Mouse (Mus musculus): ENCODE measurements at regions not wholly inside any gene's neighbourhood (a gene's known extent, or its start where the extent isn't known, plus 50 kb on each side); places are given as distances from the start of the nearest gene placed in this dataset.

DNA sequence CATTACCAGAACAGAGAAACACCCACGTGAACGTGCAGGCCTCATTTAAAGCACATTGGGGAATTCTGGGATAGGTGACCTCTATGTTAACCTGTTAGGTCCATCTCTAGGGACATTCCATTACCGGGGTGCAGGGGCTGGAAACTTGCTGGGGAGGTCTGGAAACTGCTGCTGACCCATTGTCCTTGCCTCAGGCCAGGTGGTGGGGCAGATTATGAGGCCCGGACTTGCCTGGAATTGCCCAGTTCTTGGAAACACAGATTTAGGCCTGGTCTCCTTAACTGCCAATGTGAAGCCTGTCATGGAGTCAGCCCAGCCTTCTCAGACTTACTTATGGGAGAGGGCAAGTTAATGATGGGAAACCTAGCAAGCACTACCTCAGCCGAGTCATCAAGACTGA lies 175.3 kb upstream of the Klf7 start:
- CTCF ChIA-PET, result no interaction called here

DNA sequence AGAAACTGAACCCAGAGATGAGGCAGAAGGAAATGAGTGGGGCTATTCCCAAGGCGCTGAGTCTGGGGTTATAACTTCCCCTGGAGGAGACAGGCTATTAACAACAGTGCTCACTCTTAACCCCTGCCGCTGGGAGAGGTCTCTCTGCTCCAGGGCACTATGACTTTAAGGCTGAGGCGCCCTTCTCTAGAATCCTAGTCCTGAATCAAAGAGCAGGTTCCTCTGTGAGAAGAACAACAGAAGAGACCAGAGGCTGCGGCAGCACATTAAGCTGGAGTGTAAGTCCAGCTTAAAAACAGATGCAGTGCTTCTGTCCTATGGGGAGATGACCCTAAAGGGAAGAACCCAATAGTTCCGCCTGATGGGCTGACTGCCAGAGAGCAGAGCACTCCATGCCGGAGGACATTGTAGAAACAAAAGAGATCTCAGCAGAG lies 173.4 kb upstream of the Klf7 start:
- CTCF ChIA-PET, result no interaction called here

DNA sequence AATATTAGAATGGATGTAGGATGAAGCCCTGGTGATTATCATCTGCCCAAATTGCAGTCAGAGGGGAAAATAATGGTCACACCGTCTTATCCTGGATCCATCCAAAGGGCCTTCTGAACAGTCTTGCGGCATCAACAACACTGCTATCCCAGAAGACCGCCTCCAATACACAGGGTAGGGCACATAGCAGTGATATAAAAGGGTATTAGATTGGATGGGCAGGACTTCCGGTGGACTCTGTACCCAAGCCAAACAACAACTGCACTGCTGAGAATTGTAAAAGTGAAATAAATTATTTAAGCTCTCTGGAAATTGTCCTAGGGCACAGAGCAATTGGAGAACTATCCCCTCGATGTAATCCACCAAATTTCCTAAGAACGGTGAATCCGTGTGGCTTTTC lies 173.0 kb upstream of the Klf7 start:
- CTCF ChIA-PET, result no interaction called here

DNA sequence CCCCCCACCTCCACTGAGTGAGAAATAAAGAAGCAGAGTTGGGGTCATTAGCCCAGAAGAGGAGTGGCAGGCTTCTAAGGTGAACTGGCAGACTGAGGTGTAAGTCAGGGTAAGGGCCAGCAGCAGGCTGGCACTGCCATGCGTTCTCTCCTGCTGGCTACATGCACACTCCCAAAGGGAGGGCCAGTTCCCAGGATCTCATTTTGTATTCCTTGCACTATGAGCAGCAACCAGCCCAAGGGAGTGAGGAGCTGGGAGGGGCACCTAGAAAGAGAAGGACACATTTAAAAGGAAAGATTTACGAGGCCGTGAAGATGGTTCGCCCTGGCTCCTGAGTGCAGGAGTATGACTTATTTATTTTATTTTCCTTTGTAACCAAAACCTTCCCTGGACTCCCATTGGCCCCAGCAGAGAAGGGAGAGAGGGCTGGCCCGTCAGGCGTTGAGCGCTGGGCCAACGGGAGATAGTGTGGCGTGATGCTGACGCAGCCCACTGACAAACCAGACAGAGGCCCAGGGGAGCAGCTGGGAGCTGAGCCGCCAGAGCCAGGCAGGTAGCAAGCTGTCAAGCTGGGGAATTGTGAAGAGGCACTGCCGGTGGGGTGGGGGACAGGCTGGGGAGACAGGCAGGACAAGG lies 166.8 kb upstream of the Klf7 start:
- CTCF ChIA-PET, result interaction anchor here (0.6 kb wide), 1 partner anchor 145 kb away, joined by 3 read pairs; no protein-coding TSS in a partner anchor

DNA sequence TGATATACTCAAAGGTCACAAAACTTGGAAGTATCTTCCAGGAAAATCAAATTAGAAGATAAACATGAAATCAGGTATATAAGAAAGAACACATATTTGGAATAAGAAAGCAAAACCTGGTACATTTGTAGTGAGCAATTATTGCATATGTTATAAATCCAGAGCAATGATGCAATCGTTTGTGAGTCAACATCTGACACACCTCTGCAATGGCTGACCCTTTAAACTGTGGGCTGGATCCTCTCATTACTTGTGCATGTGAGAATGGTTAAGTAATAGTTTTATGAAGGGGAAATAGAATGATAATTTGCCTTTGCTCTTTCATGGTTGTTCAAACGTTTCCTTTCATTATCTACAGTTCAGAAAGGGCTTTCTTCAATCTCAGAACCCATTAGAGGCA lies 165.0 kb upstream of the Klf7 start:
- CTCF ChIA-PET, result no interaction called here

DNA sequence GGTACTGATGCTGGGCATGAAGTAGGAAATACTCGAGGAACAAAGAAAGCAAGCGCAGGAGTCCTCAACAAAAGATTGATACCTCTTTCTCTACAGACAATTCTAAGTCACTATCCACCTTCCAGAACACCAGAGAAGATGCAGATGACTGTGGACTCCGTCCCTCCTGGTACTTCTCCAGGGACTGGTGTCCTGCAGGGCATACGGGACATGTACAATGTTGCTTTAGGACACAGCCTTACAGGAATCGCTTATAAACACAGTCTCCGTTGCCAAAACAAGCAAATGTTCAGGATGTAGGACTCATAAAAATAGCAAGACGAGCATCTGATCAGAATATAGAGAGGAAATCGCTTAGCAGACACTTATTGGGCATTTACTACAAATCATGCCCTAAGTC lies 162.6 kb upstream of the Klf7 start:
- CTCF ChIA-PET, result no interaction called here

DNA sequence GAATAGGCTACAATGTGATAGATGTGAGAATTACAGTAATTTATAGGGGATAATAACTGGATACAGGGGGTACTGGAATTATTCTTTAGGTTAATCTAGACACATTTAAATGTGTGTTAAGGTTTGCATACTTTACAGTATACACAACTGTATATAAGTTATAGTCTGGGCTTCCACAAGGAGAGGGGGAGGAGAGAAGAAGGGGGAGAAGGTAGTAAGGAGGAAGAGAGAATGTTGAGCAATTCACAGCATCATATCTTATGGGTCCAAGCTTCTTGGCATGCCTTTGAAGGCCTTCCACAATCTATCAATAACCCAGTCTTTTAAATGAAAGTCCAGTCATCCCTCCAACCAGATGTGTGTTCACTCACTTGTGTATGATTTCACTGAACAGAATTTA lies 153.8 kb upstream of the Klf7 start:
- CTCF ChIA-PET, result no interaction called here

DNA sequence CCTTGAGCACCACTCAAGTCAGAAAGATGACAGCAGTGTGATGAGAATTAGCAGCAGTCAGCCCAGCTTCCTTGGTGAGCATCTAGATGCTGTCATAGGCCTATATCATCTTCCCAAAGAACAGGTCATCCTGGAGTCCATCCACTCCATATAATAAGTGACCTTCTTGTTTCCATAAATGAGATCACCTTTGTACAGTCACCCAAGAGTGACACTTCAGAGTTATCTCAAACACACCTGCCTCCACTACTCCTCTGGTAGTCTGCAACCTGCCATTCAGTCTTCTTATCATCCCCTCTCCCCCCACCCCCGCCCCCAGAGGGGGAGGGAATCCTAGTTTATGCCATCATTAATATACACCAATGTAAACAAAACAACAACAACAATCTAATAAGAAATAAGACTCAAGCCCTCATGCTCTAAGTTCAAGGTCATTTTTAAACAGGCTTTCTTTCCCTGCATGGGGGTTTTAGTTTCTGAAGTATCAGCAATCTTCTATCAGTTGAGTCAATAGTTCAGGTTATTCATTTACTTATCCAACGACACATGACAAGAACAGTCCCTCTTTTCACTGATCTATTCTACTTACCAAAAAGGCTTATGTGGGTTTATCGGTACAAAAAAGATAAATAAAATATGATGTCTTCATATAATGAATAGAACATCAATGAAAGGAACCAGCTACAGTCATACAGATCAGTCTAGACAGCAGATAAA lies 153.2 kb upstream of the Klf7 start:
- CTCF ChIA-PET, result no interaction called here

DNA sequence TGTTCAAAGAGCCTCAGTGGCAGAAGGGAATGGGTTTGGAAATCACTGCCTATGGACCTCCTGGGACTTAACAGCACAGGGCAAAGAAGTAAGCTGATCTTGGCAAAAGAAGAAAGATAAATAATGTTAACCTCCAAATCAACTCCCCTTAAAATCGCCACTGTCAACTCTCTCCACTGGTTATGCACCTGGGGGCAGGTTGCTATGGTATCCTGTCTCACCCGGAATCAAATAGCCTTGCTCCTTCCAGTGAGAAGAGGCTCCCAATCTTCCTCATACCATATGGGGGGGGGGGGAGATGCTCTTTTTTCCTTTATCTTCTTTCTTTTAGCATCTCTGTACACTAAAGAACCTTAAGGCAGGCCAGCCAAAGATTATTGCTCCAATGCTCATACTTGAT lies 135.2 kb upstream of the Klf7 start:
- CTCF ChIA-PET, result no interaction called here

DNA sequence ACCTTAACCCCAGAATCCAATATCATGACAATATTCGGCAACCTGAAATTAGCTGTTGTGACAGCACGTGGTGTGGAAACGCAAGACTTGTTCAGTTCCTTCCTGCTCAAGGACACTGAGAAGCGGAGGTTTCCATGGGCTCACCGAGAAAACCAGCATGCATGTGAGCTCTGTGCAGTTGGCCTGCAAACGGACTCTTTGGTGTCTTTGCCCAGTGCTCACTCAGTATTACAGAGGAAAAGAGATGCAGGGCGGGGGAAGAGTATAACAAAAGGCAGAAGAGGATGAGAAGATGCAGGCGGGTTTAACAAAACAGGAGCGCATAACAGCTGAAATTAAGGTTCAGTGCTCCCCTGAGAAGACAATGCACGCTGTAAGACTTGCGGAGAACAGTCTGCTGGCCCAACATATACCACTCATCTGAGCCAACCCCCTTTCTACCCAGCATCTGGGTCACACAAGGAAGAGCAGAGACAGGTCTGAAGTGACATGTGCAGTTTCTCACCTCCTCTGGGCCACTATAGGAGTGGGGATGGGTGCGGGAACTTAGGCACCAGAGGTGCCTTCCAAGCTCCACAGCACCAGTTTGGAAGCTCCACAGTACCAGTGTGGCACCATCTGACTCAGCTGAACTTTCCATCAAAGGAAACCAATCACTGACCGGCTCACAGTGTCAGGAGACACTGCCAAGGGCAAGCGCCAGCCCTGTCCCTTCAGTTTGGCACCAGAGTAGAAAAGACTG lies 133.6 kb upstream of the Klf7 start:
- CTCF ChIA-PET, result no interaction called here

DNA sequence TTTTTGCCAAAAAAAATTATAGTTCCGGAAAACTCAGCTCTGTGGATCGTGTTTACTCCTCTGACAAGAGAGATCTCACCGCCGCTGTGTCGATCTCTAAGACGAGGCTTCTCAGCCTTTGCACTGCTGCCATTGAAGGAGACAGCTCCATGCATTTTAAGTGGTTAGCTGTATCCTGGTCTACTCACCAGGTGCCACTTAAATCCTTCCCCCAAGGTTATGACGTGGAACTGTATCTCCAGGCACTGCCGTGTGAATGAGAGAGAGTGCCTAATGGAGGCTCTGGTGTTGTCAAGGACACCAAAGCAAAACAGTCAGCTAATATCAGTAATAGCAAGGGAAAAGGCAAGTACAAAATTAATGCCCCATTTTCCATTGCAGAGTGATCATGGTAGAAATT lies 132.6 kb upstream of the Klf7 start:
- CTCF ChIA-PET, result no interaction called here

DNA sequence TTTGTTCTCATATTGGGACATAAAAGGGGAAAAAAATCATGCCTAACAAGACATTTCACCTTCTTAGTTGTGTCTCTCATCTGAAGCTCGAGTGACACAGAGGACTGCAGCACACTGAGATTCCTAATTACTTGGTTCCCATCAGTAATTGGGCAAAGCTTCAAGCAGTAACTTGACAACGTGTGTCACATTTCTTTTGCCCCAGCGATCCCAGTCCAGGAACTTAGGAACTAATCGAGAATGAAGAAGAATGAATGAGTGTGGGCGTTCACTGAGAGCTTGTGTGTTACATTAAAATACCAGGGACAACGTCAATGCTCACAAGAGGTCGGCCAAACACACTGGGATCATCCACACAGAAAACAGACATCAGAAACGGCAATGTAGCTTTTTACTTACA lies 131.9 kb upstream of the Klf7 start:
- CTCF ChIA-PET, result no interaction called here

DNA sequence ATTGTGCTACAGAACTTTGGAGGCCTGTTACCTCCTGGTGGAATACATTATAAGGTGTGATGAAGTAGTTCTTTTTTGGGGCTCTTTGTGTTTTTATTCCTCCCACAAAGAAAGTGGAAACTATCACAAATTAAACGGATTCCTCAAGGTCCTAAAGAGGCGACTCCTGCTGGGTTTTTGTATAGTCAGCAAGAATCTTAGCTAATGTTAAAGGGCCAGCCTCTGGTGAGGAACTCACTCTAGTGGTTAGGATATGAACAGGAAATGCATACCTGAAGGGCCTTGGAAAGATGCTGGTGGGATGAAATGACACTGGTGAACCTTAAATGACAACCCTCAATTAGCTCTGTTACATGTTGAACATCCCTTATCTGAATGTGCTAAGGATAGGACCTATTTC lies 120.3 kb upstream of the Klf7 start:
- CTCF ChIA-PET, result no interaction called here

DNA sequence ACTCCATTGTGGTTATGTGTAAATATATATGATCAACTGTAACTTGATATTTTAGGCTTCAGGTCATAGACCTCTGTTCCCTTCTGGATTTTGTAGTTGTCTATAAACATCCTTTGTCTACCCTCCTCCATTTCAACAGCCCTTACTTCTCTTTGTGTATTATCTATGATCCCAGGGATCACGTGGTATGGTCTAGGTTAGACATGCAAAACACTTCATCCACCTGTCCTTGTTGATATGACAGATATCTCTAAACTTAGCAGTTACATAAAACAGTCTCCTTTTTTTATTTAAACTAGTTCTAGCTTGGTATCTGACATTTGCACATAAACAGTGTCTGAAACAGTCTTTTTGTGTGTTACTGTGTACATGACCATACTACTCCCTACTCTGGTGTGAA lies 107.6 kb upstream of the Klf7 start:
- CTCF ChIA-PET, result no interaction called here

DNA sequence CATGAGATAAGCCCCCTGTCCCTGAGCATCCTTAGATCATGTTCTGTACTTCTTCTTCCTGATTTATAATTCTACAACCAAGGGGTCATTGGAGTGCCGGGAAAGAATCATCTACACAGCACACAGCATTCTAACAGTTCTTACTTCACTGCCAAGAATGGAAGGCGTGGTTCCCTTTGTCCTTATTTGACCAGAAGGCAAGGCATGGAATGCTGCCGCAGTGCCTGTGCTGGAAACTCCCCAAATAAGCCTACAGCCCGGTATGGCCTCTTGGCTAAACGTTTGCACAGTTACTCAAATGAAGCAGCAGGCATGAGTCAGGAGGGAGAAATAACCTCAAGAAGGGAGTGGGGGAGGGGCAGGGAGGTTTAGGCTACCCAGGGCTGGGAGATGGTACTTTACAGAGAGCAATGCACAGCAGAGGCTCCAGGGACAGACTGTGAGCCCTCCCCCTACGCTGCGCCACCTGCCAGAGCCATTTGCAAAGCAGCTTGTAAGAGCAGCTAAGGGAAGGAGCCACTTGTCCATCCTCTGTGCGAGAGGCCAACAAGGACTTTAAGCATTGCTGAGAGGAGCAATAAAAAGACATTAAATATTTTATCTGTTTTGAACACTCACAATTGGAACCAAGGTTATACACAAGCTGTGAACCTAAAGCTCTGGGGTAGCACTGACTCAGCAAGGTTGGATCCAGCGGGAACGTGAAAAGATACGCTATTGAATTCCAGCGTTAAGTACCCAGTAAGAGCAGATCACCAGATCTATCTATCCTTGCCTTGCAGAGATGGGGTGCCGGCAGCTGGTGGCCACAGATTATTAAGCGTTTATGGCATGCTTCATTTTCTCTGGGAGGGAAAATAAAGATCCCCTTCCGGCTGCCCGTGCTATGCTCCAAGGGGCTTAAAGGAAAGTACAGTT lies 104.2 kb upstream of the Klf7 start:
- CTCF ChIA-PET, result no interaction called here

DNA sequence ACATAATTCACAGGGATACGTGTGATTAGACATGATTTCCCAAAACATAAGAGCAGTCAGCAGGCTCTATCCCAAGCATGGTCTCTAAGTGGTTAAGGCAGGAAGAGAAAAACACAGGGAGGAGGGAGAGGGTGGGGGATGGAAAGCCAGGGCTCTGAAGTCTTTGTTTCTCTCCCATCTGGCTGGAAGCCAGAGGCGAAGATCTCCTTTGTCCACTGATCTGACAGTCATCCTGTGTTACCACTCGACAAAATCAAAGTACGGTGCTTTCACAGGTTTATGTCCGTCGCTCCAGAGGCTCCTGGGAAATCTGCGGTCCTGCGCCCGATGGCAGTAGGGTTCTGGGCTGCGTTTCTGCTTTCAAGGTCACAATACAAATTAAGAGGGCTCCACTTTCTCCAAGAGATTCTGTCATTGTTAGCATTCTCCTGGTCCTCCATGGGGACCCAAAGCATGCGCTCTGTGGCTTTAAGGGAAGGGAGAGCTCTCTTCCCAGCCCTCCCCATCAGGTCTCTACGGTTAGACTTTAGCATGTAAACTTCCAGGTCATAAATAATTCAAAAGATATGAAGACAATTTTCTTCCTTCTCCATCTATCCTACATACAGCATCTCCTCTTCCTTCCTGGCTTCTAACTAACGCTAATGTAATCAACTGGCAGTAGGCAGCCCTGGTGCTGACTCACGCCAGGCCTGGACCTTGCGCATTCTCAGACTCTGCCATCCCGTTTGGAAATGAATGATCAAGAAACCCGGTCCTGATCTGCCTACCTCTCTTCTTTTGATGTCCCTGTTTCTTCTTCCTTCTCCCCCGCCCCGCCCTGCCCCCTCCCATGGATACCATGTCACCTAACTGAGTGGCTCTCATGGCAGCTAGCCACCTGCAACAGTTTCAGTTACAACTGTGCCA lies 102.0 kb upstream of the Klf7 start:
- CTCF ChIA-PET, result no interaction called here

DNA sequence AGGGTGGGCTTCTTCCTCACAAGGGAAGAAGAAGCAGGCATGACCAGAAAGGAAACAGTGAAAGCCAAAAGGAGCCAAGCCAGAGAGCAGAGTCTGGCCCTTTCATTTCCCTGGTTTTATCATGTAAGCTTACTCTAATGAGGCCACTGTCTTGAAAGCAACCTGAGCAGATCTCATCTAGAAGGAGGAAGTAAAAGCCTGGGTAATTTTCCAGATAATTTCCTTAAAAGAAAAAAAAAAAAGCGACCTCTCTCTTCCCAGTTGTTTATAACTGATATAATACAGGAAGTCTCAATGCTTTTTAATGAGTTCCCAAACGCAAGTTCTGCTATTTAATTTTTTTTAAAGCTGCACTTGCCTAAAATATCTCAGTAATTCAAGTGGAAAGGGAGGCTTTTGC lies 100.4 kb upstream of the Klf7 start:
- CTCF ChIA-PET, result interaction anchor here (0.6 kb wide), 1 partner anchor 15 kb away, joined by 3 read pairs; no protein-coding TSS in a partner anchor

DNA sequence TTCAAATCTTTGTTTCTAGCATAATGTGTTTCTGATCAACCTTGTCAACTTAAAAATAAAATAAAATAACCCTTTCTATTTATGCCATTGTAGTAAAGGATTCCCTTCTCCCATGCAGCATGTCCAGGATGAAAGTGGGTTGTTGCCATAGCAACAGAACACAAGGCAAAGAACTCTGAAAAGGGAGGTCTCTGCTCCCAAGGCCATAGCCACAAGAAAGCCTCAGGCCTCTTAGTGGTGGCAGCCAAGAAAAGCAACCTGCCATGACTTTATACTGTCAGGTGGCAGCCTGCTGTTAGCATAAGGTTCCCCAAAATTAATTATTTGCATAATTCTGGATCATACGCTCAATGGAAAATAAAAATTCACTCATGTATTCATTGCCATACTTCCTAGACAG lies 98.4 kb upstream of the Klf7 start:
- CTCF ChIA-PET, result no interaction called here

DNA sequence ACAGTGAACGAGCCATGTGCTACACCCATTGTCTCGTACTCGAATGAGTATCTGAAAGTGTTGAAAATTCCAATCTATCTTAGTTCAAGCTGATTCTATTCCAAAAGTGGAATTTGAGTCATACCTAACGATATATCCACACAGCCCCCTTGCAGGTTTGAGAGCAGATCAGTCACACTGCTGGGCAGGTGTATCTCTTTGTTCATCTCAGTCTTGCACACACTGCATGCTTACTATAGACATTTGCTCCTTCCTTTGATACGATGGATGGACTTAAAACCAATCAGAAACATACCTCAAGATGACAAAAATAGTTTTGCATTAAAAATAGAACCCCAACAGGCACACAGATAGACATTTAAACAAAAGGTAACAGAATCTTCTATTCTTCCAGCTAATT lies 98.0 kb upstream of the Klf7 start:
- CTCF ChIA-PET, result no interaction called here

DNA sequence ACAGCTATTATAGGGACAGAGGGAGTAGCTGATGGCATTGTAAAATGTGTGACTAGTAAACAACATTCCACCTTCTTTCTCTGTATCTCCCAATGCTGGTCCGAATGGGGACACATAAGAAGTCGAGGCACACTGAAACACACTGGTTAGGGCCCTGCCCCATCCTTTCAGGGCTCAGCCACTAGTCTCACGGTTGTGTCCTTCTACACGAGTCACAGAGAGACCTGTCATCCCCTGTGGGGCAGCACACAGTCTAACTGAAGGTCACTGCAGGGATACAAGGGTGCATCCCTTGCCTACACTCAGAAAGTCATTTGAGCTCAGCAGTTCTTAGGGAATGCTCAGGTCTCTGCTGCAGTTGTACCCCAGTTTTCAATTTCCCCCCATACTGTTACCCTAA lies 93.6 kb upstream of the Klf7 start:
- CTCF ChIA-PET, result no interaction called here

DNA sequence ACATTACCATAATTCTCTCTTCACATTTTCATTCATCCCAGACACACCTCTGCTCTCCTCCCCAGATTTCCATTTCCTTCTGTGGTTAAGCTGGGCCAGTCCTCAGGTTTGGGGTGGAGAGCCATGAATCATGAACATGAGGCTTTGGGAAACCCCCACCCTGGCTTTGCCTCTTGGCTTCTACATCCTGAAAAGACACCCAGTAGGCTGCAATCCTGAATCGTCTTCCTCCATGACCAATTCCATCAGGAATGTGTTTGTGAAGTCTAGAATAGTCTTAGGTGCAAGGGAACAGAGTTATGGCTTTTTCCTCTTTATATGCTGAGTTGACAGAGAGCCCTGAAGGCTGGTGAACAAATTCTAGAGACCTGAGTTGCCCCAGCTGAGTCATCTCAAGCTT lies 87.0 kb upstream of the Klf7 start:
- CTCF ChIA-PET, result no interaction called here
